ENCODE assay signal across 20 mouse cellular contexts in genomic region chr11:83572834-83573233, GRCm38 (mm10). TPM values are rescaled to one million over a fixed set of nuclear protein-coding genes. Genes with fewer than 3 reads are reported as not detected.
"Had no signal": no experiment of that assay in that cellular context is flagged by ENCODE, and none has a peak within 500 bp of the region (broad histone marks: within the 10 kb centered on the region; RNA-seq: fewer than 3 reads in every experiment).

No protein-coding gene starts in this region.

- H3K4me2 ChIP-seq: limb, embryonic 13.5 days; neural tube, embryonic 12.5 days had no signal

- H3K27ac ChIP-seq: kidney, postnatal 0 days; layer of hippocampus, adult 2 months; left cerebral cortex, adult 2 months; limb, embryonic 13.5 days; liver, embryonic 14.5 days; midbrain, embryonic 10.5 days; neural tube, embryonic 12.5 days had no signal

- H3K4me1 ChIP-seq: limb, embryonic 13.5 days; midbrain, embryonic 10.5 days; neural tube, embryonic 12.5 days had no signal

- H3K9ac ChIP-seq: limb, embryonic 13.5 days; liver, embryonic 14.5 days; neural tube, embryonic 12.5 days had no signal

- H3K36me3 ChIP-seq: limb, embryonic 13.5 days; midbrain, embryonic 10.5 days; neural tube, embryonic 12.5 days had no signal

- H3K9me3 ChIP-seq: limb, embryonic 13.5 days; midbrain, embryonic 10.5 days; neural tube, embryonic 12.5 days had no signal

- H3K4me3 ChIP-seq: layer of hippocampus, adult 2 months; left cerebral cortex, adult 2 months; limb, embryonic 13.5 days; midbrain, embryonic 10.5 days; myocyte; neural tube, embryonic 12.5 days had no signal

- DNase-seq: midbrain, embryonic 14.5 days; right cerebral cortex, postnatal 25 days; thymus, postnatal 4 days had no signal

- H3K27me3 ChIP-seq: limb, embryonic 13.5 days; neural tube, embryonic 12.5 days had no signal

RNA-seq across cellular contexts. Expression of gene Ccl5, which starts 42.5 kb away (rescaled TPM):
- total RNA-seq: layer of hippocampus, adult 2 months; layer of hippocampus, postnatal 14 days; left cerebral cortex, adult 2 months; left cerebral cortex, postnatal 25 days had no signal
- polyA plus RNA-seq: midbrain, embryonic 10.5 days; neural tube, embryonic 12.5 days had no signal

RNA-seq across cellular contexts. Expression of gene Heatr9, which starts 50.9 kb away (rescaled TPM):
- total RNA-seq: layer of hippocampus, adult 2 months; layer of hippocampus, postnatal 14 days; left cerebral cortex, adult 2 months; left cerebral cortex, postnatal 25 days; liver, adult 2 months; megakaryocyte progenitor cell, adult 5-6 weeks; neutrophil, adult 5-6 weeks had no signal
- polyA plus RNA-seq: intestine, embryonic 14.5 days; kidney, postnatal 0 days; limb, embryonic 13.5 days; liver, adult 2 months; liver, embryonic 14.5 days; lung, embryonic 16.5 days; midbrain, embryonic 10.5 days; midbrain, embryonic 14.5 days; neural tube, embryonic 12.5 days; small intestine, adult 2 months; stomach, embryonic 16.5 days had no signal
